17 mouse cellular contexts compared by ENCODE assay signal in the genomic region with DNA sequence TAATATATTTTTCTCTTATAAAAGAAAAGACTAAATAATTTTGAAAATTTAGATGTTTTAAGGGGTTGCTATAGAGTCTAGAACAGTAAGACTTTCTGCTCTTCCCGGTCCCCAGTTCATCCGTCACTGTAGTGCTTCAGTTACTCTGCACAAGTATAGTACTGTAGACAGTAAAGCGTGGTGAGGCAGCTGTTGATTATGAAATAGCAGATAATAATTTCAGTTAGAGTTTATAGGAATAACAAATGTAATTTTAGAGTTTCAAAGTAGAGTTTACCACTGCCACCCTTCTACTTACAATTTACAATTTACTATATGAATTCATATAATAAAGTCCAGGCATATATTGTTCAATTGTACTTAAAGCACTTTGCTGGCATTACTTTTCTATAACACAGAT. TPM values are rescaled to one million over a fixed set of nuclear protein-coding genes. Genes with fewer than 3 reads are reported as not detected.
DNase-seq lines count a peak whose midpoint lies in the region; TF ChIP-seq lines count a peak whose summit lies in the region.
"Had no signal": no experiment of that assay in that cellular context is flagged by ENCODE, and none has a peak within 500 bp of the region (broad histone marks: within the 10 kb centered on the region; RNA-seq: fewer than 3 reads in every experiment).

No protein-coding gene starts in this region.

- H3K4me1 ChIP-seq in MEL (ENCODE audit: control insufficient read depth in 1 of 2, insufficient read depth in 2 of 2, low read length in 2 of 2), result peaks cover 22 to 34% of the 10 kb centered on the region in 2 experiments

- peaks cover 0 to 47% of the 10 kb centered on the region in 2 experiments; a peak in 3 of 4 replicates for H3K36me3 ChIP-seq in MEL (ENCODE audit: control insufficient read depth in 1 of 2, insufficient read depth in 2 of 2, low read length in 2 of 2)

- H3K27me3 ChIP-seq in MEL (ENCODE audit: control insufficient read depth in 1 of 2, insufficient read depth in 2 of 2, low read length in 2 of 2), result no peaks in the 10 kb centered on the region
- H3K27me3 ChIP-seq: CH12.LX, Patski had no signal

- peak in 1 of 2 experiments; percentile 57; a peak in 1 of 4 replicates for TF ChIP-seq EP300 in MEL (IDR thresholded peaks at IDR 0.05; ENCODE audit: low read depth in 1 of 2, low read length in 2 of 2)

- no peak overlapping the region for H3K4me3 ChIP-seq in MEL (ENCODE audit: control insufficient read depth in 1 of 2, insufficient read depth in 1 of 2, low read depth in 2 of 2, low read length in 2 of 2)

- H3K9me3 ChIP-seq in MEL (replicated peaks; ENCODE audit: insufficient read depth, low read length), result no peaks in the 10 kb centered on the region
- H3K9me3 ChIP-seq: G1E had no signal

- no peak for TF ChIP-seq POLR2A in MEL (IDR thresholded peaks at IDR 0.05; ENCODE audit: control insufficient read depth in 1 of 2, insufficient read depth in 1 of 2, low read depth in 1 of 2, low read length in 2 of 2, poor library complexity in 1 of 2)

- no peak for TF ChIP-seq CTCF in MEL (IDR thresholded peaks at IDR 0.05 in 2 of 3, conservative IDR thresholded peaks at IDR 0.05 in 1 of 3; ENCODE audit: control insufficient read depth in 1 of 3, insufficient read depth in 1 of 3, low read depth in 2 of 3, low read length in 3 of 3, poor library complexity in 1 of 3, severe bottlenecking in 1 of 3)

- TF ChIP-seq RAD21 in MEL (IDR thresholded peaks at IDR 0.05; ENCODE audit: low read depth, low read length), result no peak

- no peaks in the 10 kb centered on the region for H3K79me2 ChIP-seq in MEL (ENCODE audit: control insufficient read depth, insufficient read depth, low read length, poor library complexity)

- DNase-seq in MEL (ENCODE audit: low read depth, low spot score), result peak; percentile 28
- DNase-seq in left cerebral cortex, adult 8-10 months (ENCODE audit: low spot score in 2 of 2), result no peak
- DNase-seq: adrenal gland, adult 2 months; adrenal gland, adult 8-10 months; adrenal gland, postnatal 10 days; adrenal gland, postnatal 14 days; adrenal gland, postnatal 25 days; adrenal gland, postnatal 36 days; B cell, adult 2 months; cerebellum, adult 11 months; cerebellum, adult 11-12 months; cerebellum, adult 18-20 months; cerebellum, adult 2 months; cerebellum, adult 8-10 months had no signal

- H3K9ac ChIP-seq in MEL (ENCODE audit: control insufficient read depth, low read depth, low read length, poor library complexity, severe bottlenecking), result no peak overlapping the region

- no peak overlapping the region for H3K27ac ChIP-seq in MEL (ENCODE audit: control insufficient read depth, low read depth, low read length)

TF ChIP-seq in MEL, 35 proteins besides CTCF, POLR2A, EP300 and RAD21:
- TF ChIP-seq ELF1 (IDR thresholded peaks at IDR 0.05; ENCODE audit: low read depth, low read length) (no peak), MYB (IDR thresholded peaks at IDR 0.05; ENCODE audit: low read depth, low read length) (0 out of 2 replicates have a peak, but pooled peaks have one; percentile 54), ETS1 (IDR thresholded peaks at IDR 0.05; ENCODE audit: low read depth, low read length) (0 out of 2 replicates have a peak, but pooled peaks have one; percentile 27)

RNA-seq across cellular contexts. Expression of gene Cep83, which starts 42.0 kb away (rescaled TPM):
- total RNA-seq in MEL (2012; rRNA removed), result 22.4 and 23.9 TPM in 2 replicates
- 100 to 1,000 TPM in 1 of 2 experiments, 10 to 100 TPM in 1; 25.9 to 231 TPM for polyA plus RNA-seq in MEL (2012; ENCODE audit: insufficient read depth in 1 of 2, insufficient read length in 2 of 2, low read depth in 1 of 2, low replicate concordance in 2 of 2, missing spikeins in 1 of 2)
- total RNA-seq in left cerebral cortex, adult 8-10 months (2022), result 10 to 100 TPM; 34.9 to 37.2 (median 36.8) TPM
